Mouse (Mus musculus): ENCODE measurements around the gene Nhsl1.

The Nhsl1 gene

DNA sequence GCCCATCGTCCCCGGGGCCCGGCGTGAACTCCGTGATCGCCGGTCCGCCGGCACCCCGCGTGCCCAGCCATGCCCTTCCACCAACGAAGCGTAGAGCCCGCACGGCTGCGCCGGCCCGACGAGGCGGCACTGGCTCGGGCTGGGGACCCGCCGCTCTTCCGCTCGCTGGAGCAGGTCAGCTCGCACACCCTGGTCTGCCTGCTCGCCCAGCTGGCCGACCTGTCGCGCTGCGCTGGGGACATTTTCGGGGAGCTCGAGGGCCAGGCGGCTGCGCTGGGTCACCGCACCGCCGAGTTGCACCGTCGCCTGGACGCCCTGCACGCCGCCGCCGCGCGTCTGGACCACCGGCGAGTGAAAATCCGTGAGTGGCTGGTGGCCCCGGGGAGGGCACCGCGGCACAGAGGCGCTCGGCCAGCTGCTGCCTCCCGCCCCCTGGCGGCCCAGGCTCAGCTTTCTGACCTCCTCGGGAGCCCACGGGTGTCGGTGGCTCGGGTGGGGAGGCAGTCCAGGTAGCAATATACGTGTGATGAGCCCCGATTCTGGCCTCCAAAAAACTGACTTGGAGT is at the start of gene Nhsl1:
Nhsl1 (plus strand) TSS at position 70 of the 566 bp plus-strand sequence.
- in situ Hi-C loops (cut with MboI, MseI), result no loop called here

DNA sequence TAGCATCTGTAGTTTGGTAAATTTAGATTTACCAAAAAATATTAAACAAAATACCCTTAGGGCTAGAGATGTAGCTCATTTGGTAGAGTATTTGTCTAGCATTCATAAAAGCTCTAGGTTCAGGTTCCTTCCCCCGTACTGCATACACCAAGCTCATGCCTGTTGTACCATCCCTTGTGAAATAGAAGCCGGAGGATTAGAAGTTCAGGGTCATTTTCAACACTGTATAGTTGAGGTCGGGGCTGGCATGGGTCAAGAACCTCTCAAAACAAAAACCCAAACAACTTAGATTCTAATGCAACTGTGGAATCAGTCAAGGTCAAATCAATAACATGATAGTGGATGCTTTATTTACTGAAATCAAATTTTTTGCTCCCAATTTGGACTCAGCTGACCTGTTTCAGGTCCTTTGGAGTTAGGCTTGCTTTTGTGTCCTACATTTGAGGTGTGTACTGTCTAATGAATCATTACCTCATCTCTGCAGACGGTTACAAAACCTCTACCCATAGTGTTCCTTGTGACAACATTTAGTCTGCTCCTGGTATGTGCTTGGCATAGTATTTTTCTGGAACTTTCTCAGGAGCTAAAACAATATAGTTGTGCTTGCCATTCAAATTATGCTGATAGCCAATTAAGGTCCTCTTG is 42.6 kb upstream of the Nhsl1 start:
- in situ Hi-C loops (cut with MboI, MseI), result no loop called here

DNA sequence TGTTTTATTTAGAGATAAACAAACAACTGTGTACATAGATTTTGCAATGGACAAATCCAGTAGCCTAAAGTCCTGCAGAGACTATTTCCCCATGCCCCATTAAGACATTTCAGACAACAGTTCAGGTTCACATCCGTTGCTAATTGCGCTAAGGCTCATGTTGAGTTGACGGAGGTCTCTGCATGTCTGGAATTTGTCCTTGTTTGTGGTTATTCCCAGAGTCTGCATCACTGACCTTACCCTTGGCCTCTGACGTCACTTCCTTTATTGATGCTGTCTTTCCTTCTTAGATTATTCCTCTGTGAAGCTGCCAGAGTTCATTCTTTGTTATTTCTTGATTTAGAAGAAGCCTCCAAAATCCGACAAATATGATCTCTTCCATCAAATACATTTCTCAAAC is 34.8 kb upstream of the Nhsl1 start:
- in situ Hi-C loops (cut with MboI, MseI), result no loop called here

DNA sequence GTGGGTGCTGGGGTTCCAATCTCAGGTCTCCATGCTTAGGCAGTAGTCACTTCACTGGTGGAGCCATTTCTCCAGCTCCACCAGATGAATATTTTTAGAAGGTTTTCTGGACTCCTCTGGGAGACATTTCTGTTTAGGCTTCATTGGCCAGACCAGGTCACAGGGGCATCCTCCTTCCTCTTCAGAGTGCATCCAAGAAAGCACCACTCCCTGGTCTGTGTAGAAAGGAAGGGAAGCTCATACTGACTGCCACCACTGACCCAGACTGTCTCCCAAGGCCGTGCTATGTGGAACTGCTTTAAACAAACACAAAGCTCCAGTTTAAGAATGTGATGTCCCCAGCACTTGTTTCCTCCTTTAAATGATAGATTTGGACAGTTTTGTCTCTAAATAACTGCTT is 29.3 kb upstream of the Nhsl1 start:
- in situ Hi-C loops (cut with MboI, MseI), result no loop called here

DNA sequence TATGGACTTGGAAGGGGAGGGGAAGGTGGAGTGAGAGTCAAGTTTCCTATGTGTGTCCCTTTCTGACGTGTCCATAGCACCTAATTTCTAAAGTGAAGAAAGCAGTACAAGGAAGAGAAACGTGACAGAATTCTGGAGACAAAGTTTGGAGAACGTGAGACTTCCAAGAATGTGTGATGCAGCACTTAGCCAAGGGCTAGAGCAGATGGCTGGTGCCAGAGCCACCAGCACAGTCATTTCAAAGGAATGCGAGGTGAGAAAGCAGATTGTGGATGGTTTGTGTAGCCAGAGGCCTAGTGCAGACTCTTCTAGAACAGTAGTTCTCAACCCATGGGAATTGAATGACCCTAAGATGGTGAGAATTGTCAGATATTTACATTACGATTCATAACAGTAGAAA is 13.7 kb upstream of the Nhsl1 start:
- in situ Hi-C loops (cut with MboI, MseI), result no loop called here

DNA sequence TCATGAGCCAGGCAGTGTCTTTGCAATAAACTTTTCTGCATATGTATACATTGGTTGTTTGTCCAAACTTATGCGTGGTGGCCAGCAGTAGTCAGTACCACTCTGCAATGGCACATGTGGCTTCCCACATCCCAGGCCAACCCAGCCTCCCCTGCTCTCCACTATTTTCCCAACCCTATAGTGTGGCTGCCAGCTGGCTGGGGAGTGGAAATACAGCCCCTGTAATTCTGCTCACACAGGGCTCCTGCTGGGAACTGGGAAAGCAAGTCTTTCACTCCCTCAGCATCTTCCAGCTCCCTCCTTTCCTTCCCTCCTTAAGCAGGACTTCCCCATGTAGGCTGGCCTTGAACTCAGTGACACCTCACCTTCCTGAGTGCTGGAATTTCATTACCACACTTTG is 3.7 kb upstream of the Nhsl1 start:
- in situ Hi-C loops (cut with MboI, MseI), result no loop called here

DNA sequence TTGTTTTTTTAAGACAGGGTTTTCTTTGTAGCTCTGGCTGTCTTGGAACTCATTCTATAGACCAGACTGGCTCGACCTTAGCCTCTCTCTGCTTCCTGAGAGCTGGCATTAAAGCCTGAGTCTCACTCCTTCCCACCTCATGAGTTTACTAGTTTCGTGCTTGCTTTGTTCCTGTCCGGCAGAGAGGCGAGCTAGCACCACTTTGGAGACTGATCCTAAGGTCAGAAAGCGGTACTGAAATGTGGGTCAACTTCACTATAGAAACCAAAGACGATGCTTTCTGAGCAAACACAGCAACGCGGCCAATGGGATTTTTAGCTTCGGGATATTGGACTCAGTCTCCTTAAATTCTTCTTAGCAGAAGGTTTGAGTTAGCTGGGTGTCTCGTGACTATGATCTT is 1.3 kb upstream of the Nhsl1 start:
- in situ Hi-C loops (cut with MboI, MseI), result no loop called here

DNA sequence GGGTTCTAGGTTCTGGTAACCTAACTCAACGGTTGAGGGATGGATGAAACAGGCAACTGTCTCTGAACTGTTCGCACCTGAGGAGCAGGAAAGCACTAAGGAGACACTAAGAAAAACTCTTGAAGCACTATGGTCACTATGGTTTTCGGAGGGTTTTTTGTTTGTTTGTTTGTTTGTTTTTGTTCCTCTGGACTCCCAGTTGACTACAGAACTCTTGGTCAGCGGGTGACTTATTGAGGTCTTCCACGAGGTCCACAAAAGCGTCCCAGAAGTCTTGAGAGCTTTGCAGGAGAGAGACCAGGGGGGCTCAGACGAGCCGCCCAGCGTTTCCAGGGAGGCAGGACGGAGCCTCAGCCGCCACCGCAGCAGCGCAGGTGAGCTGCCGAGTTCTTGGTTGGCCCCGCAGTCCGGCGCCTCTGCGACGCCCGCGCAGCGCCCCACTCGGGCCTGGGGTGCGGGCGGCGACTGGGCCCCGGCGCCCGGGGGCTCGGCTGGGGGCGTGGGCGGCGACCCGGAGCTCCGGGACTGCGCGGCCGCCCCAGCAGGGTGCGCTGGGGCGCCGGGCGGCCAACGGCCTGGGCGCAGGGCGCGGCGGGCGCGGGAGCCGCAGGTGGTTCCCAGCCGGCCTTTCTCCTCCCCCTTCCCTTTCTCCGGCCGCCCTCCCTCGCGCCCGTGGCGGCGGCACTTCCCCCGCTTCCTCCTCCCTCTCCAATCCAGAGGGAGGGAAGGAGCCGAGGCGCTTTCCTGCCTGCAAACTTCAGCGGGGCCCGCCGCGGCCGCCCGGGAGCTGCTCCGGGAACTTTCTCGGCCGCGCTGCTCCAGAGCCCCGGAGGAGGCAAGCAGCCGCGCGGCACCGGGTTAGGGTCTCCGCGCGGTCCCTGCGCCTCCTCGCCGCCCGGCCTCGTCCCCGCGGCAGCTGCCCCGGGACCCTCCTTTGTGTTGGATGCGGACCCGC is 547 bp upstream of the Nhsl1 start:
- in situ Hi-C loops (cut with MboI, MseI), result no loop called here

DNA sequence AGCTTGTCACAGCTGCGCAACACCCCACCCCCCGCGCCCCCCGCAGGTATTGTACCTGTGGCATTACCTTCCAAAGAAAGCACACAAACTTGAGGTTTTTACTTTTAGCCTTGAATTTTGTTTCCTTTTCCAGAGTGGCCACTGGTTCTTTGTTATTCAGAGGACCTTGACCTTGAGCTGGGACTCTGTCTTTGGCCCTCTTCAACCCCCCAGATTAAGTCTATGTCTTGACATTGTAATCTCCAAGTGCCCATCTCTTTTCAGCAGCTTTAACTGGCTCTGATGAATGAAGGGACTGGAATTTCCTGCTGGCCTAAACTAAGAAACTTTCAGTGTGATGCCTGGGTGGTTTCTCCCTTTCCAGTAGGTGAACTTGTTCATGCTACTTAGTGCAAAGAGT is 906 bp downstream of the Nhsl1 start:
- in situ Hi-C loops (cut with MboI, MseI), result no loop called here

DNA sequence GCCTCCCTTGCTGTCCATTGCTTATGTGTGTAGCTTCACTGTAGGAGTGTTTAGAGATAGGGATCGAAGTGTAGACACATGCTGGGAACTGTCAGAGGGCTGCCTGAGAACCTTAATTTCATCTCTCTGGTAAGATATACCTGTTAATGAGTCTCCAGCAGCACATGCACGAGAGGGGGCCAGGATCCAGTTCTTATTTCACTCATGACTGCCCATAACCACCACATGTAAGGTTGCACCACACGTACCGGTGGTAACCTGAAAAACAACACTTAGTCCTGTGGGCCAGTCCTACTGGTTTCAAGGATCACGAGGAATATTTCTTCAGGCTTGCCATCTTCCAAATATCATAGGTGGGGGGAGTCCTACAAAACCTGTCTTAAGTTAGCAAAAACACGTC is 3.1 kb downstream of the Nhsl1 start:
- in situ Hi-C loops (cut with MboI, MseI), result no loop called here

DNA sequence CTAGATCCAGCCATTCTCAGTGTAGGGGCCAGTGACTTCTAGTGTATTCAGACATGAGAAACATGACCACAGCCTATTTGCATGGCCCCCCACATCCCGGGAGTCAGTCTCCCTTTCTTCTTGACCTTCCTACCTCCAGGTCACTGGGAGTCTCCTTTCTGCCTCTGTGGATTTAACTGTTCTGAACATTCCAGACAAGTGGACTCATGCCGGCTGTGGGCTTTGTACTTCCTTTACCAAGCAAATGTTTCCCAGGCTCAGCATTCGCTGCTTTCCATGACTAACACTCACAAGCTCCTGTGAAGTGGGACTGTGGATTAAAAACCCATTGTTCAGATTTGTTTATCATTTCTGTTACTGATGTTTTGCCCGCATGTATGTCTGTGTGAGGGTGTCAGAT is 4.9 kb downstream of the Nhsl1 start:
- in situ Hi-C loops (cut with MboI, MseI), result no loop called here

DNA sequence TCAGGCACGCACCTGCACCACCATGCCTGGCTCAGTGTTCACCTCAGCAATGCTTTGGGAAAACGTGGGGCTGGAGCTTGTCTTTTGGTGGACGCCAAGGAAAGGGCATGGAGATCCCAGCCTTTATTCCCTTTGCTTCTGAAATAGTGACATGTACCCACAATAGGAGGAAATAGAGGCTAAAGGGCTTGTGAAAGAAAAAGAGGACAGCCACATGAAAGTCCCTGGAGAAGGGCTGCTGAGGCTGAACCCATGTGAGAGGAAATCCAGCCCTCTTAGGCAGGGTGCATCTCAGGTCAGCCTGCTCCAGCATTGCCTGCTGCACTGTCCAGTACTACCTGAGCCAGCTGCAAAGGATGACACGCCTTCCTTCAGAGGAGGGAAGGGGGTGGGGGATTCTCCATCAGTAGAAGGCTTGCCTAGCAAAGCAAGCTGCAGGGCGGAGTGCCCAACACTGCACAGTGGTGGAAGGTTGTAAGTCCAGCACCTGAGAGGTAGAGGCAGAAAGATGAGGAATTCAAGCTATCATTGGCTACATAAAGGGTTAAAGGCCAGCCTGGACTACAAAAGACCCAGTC is 9.6 kb downstream of the Nhsl1 start:
- in situ Hi-C loops (cut with MboI, MseI), result loop anchor here (5.0 kb wide), 1 partner anchor 81 kb away; no protein-coding TSS in a partner anchor

DNA sequence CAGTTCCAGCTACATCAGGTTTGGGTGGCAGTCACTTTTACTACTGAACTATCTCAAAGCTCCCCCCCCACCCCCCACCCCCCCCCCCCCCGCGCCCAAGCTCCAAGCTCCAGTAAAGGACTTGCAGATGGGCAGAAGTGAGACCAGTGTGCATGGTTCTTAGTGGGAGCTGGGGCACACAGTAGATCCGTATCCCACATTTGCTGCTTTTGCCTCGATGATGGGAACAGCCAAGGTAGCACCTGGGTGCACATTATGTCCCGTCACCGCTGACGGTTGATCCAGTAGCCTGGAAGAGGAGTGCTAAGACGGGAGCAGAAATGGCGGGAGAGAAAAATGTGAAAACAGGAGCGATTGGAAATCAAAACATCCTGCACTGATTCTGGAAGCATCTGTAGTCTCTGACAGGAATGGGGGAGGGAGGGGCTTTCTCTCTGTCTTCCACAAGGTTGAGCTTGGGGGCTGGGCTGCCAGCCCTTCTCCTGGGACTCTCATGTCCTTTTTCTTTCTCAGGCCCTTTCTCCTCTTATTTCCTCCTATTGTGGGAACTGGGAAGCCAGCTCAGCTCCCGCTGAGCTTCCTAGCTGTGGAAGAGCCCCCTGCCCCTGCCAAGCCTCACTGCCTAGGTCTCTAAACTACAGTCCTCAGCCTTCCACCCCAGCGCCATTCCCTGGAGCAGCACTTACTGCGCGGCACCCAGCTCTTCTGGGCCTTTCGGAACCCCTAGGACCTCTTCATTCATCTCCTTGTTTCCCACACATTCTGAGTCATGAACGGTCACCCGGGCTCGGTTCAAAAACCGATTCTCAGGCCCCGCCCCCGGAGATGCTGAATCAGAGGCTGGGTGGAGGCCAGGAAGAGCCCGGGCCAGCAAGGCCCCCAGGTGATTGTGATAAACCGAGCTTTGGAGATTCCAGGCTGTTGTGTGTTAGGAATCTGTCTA is 10.6 kb downstream of the Nhsl1 start:
- in situ Hi-C loops (cut with MboI, MseI), result loop anchor here (5.0 to 10.0 kb wide), 2 partner anchors 82 to 1445 kb away; no protein-coding TSS in a partner anchor

DNA sequence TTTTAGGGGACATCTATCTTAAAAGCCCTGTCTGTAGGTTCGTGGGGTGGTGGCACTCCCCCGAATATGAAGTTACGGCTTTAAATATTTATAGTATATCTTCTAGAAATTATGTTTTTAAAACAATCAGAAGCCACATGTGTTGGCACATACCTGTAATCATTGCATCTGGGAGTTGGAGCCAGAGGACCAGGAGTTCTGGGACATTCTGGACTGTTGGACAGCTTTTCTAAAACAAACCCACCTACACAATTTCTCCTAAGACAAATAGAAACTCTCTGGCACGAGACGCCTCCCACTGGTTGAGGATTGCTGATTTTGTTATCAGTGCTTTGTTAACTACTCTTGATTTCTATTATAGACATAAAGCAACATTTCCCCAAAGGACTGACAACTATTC is 11.7 kb downstream of the Nhsl1 start:
- in situ Hi-C loops (cut with MboI, MseI), result loop anchor here (10.0 kb wide), 1 partner anchor 1446 kb away; no protein-coding TSS in a partner anchor

DNA sequence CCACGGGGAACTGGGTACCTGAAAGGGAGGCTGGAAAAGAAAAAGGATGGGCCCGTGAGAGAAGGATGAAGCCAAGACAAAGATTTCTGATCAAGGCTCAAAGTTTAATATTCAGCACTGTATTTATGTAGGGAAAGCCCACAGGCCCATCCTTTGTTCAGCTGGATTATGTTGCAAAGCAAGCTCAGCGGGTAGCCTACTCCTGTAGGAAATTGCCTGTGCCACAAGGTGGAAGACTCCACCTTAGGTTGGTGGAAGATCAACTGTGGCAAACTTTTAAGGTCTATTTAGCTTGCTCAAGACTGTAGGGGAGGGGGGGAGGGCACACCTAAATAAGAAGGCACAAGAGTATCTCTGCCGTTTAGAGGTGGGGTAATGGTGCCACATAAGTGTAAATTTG is 14.8 kb downstream of the Nhsl1 start:
- in situ Hi-C loops (cut with MboI, MseI), result loop anchor here (10.0 kb wide), 1 partner anchor 1449 kb away; no protein-coding TSS in a partner anchor

DNA sequence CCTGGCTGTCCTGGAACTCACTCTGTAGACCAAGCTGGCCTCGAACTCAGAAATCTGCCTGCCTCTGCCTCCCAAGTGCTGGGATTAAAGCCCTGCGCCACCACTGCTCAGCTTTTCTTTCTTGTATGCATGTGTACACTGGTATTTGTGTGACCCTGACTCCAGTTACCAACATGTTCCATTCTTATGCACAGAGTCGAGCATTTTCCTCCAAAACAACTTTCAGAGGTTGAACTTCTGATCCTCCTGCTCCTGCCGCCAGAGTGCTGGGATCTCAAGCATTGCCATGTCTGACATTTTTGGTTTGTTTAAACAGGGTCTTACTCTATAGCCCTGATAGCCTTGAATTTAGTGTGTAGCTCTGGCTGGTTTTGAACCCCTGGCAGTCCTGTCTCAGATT is 15.4 kb downstream of the Nhsl1 start:
- in situ Hi-C loops (cut with MboI, MseI), result loop anchor here (10.0 kb wide), 1 partner anchor 1449 kb away; no protein-coding TSS in a partner anchor

DNA sequence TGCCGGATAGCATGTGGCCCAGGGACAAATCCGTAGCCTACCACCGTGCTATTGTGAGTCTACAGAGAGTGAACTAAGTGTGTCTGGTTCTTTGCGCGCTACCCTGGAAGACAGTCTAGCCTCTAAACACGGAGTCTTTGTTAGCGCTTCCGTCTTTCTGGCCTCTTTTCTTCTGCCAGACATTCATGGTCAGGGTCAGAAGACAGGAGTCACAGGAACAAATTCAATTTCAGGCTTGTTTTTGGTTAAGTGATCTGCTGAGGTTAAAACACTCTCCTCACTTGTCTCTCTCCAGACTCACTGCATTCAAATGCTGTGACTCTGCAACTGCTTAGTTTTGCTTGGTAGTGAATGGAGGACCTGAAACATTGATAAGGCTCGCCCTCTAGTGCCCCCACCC is 15.9 kb downstream of the Nhsl1 start:
- in situ Hi-C loops (cut with MboI, MseI), result loop anchor here (10.0 kb wide), 1 partner anchor 1450 kb away; no protein-coding TSS in a partner anchor

DNA sequence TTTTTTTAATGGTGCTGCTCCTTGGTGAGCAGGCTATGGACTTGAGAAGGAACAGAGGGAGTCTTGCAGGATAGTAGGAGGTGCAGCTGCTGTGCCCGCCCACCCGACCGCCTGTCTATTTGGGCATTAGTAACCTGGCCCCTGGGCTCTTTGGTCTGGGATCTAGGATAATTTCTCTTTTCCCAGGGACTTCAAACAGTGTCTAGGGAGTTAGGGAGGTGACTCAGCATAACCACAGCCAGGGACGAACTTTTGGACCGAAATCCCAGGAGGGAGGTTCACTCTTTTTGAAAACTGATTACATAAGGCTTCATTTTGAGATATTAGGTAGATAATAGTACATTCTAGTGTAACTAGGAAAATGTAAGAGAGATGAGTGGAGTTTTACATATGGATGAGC is 18.9 kb downstream of the Nhsl1 start:
- in situ Hi-C loops (cut with MboI, MseI), result loop anchor here (10.0 kb wide), 1 partner anchor 1453 kb away; no protein-coding TSS in a partner anchor

DNA sequence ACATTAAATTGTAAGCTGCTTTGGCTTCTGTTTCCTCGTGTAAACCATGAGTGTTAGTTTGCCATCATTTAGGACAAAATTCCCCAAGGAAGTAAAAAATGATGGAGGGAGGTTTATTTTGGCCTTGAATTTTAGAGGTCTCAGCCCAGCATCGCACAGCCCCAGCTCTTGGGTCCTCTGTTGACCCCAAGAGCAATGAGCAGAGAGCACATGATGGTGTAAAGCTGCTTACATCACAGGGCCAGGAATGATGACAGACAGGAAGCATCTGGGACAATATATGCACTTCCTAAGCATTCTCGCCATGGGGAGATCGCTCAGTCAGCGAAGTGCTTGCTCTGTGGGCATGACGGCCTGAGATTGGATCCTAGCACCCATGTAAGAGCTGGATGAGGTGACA is 20.6 kb downstream of the Nhsl1 start:
- in situ Hi-C loops (cut with MboI, MseI), result loop anchor here (10.0 kb wide), 1 partner anchor 1455 kb away; no protein-coding TSS in a partner anchor

DNA sequence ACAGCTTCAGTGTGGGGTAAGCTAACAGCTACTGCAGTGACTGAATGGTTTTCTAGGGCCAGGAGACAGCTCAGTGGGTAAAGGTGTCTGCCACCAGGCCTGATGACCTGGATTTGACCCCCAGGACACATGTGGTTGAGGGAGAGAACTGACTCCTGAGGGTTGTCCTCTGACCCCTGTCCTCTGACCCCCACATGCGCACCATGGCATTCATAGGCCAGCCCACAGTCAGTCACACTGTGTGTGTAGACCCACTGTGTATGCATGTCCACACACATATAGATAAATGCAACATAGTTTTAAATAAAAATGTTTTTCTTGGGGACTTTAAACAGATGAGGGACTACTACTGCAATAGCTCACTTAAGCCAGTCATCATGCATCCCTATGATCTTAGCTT is 22.1 kb downstream of the Nhsl1 start:
- in situ Hi-C loops (cut with MboI, MseI), result no loop called here

Data from T-helper 1 cell (primary cell).